Mouse (Mus musculus) G1E (cell line): ENCODE measurements around the gene Zfp710.

Source experiments
- CTCF ChIP-seq: IDR thresholded peaks from 2 replicates; pipeline ENCODE4 v1.5.1; 2012; ENCODE audit warnings: low read depth, low read length, inconsistent platforms, mixed read lengths
- GATA1 ChIP-seq: IDR thresholded peaks from 2 replicates; pipeline ENCODE4 v1.6.1; 2012; ENCODE audit warnings: borderline replicate concordance, low read length, inconsistent platforms, mixed read lengths
- GATA2 ChIP-seq: IDR thresholded peaks from 2 replicates; pipeline ENCODE4 v1.6.1; 2012; ENCODE audit warnings: low read depth, low read length, inconsistent platforms, borderline replicate concordance
- POLR2AphosphoS5 ChIP-seq: IDR thresholded peaks from 2 replicates; pipeline ENCODE4 v1.6.1; 2012; ENCODE audit warnings: low read depth, low read length, inconsistent platforms; ENCODE audit not compliant: insufficient replicate concordance
- TAL1 ChIP-seq: conservative IDR thresholded peaks from 2 replicates; pipeline ENCODE4 v1.6.1; 2012; ENCODE audit warnings: low read depth, low read length, inconsistent platforms, mixed read lengths

GRCm38 (mm10) chr7:80088191-80088590, 63.6 kb downstream of the Zfp710 start:
- no peak for TF ChIP-seq CTCF
- TF ChIP-seq TAL1, result no peak
- no peak for TF ChIP-seq GATA1
- no peak for TF ChIP-seq GATA2
- TF ChIP-seq POLR2AphosphoS5, result no peak
